Mouse (Mus musculus) intestine, embryonic 15.5 days (tissue): ENCODE measurements at regions not wholly inside any gene's neighbourhood (a gene's known extent, or its start where the extent isn't known, plus 50 kb on each side); places are given as distances from the start of the nearest gene placed in this dataset.

Source experiments
- ATAC-seq: fragments of 200-750 bp; cut with Nextera tagmentation; 2 replicates; pipeline ENCODE4 v1.8.0; 2017; ENCODE audit warnings: moderate TSS enrichment, moderate library complexity
- H3K27ac ChIP-seq: fragments of 300-500 bp; sonication (generic); 2 replicates; pipeline ENCODE4 v1.5.1; 2015; ENCODE audit warnings: mild to moderate bottlenecking, inconsistent platforms
- H3K27me3 ChIP-seq: fragments of 300-500 bp; sonication (generic); replicated peaks from 2 replicates; pipeline ENCODE4 v1.6.1; 2015; ENCODE audit warnings: inconsistent platforms
- H3K36me3 ChIP-seq: fragments of 300-500 bp; sonication (generic); 2 replicates; pipeline ENCODE4 v1.6.1; 2015; ENCODE audit warnings: inconsistent platforms
- H3K4me1 ChIP-seq: fragments of 300-500 bp; sonication (generic); replicated peaks from 2 replicates; pipeline ENCODE4 v1.6.1; 2015; ENCODE audit warnings: inconsistent platforms
- H3K4me2 ChIP-seq: fragments of 300-500 bp; sonication (generic); replicated peaks from 2 replicates; pipeline ENCODE4 v1.6.1; 2015; ENCODE audit warnings: mild to moderate bottlenecking, inconsistent platforms
- H3K4me3 ChIP-seq: fragments of 300-500 bp; sonication (generic); replicated peaks from 2 replicates; pipeline ENCODE4 v1.5.1; 2015; ENCODE audit warnings: inconsistent platforms
- H3K9ac ChIP-seq: fragments of 300-500 bp; sonication (generic); 2 replicates; pipeline ENCODE4 v1.6.1; 2015; ENCODE audit warnings: inconsistent platforms
- H3K9me3 ChIP-seq: fragments of 300-500 bp; sonication (generic); 2 replicates; pipeline ENCODE4 v1.6.1; 2016; ENCODE audit warnings: inconsistent platforms
- WGBS: fragments of 180-500 bp; shearing (Covaris S2); methylation state at CpG from one replicate; pipeline ENCODE4 v1.1.7; 2015; 5-methylcytosine and 5-hydroxymethylcytosine counted together

- no peak overlapping the region for H3K9ac ChIP-seq
- H3K27ac ChIP-seq: no peak overlapping the region
- WGBS: 69% methylated on average over 4 of the region's 4 CpGs
- no peaks in the 10 kb centered on the region for H3K36me3 ChIP-seq
- H3K27me3 ChIP-seq: no peaks in the 10 kb centered on the region
- no peak for ATAC-seq
- H3K4me3 ChIP-seq: no peak overlapping the region
- H3K9me3 ChIP-seq: no peaks in the 10 kb centered on the region
- H3K4me2 ChIP-seq: no peak overlapping the region
- H3K4me1 ChIP-seq: no peaks in the 10 kb centered on the region
Measured at GRCm38 (mm10) chr16:77166722-77167121, 153.2 kb downstream of the Usp25 start.

GRCm38 (mm10) chr16:77173026-77173692 lies 159.7 kb downstream of the Usp25 start:
- Histone ChIP-seq H3K4me1 (peaks cover 3% of the 10 kb centered on the region; the same call in 1 of the 2 replicates), H3K9me3 (no peaks in the 10 kb centered on the region), H3K27me3 (no peaks in the 10 kb centered on the region), H3K36me3 (no peaks in the 10 kb centered on the region), H3K4me2 (no peak overlapping the region), H3K4me3 (no peak overlapping the region), H3K27ac (no peak overlapping the region), H3K9ac (no peak overlapping the region)
- WGBS: 22% methylated on average over 8 of the region's 8 CpGs
- peak; percentile 51; the same call in 1 of the 2 replicates for ATAC-seq

- 75% methylated on average over 7 of the region's 7 CpGs for WGBS
- H3K4me2 ChIP-seq: no peak overlapping the region
- no peak overlapping the region for H3K27ac ChIP-seq
- H3K4me1 ChIP-seq: peaks cover 3% of the 10 kb centered on the region; the same call in 1 of the 2 replicates
- H3K36me3 ChIP-seq: no peaks in the 10 kb centered on the region
- no peak for ATAC-seq
- H3K9me3 ChIP-seq: no peaks in the 10 kb centered on the region
- no peaks in the 10 kb centered on the region for H3K27me3 ChIP-seq
- no peak overlapping the region for H3K4me3 ChIP-seq
- no peak overlapping the region for H3K9ac ChIP-seq
Measured at GRCm38 (mm10) chr16:77174744-77175432, 161.4 kb downstream of the Usp25 start.

- H3K27ac ChIP-seq: no peak overlapping the region
- no peak for ATAC-seq
- WGBS: 62% methylated on average over 2 of the region's 2 CpGs
- H3K4me1 ChIP-seq: no peaks in the 10 kb centered on the region
- no peak overlapping the region for H3K4me2 ChIP-seq
- H3K9ac ChIP-seq: no peak overlapping the region
- no peaks in the 10 kb centered on the region for H3K9me3 ChIP-seq
- no peak overlapping the region for H3K4me3 ChIP-seq
- H3K36me3 ChIP-seq: no peaks in the 10 kb centered on the region
- H3K27me3 ChIP-seq: no peaks in the 10 kb centered on the region
Measured at GRCm38 (mm10) chr16:77180990-77181389, 167.5 kb downstream of the Usp25 start.
